Mouse (Mus musculus): ENCODE results near the gene Preb. TPM values are rescaled to one million over a fixed set of nuclear protein-coding genes. Genes with fewer than 3 reads are reported as not detected.

Preb gene
- polyA plus RNA-seq (2015; fragmentation: Illumina TruSeq; extraction: RNeasy Lipid Tissue Mini Kit (QIAGEN cat#74804); ENCODE audit: insufficient read depth, low read depth, low replicate concordance), result 80.6 TPM

DNA sequence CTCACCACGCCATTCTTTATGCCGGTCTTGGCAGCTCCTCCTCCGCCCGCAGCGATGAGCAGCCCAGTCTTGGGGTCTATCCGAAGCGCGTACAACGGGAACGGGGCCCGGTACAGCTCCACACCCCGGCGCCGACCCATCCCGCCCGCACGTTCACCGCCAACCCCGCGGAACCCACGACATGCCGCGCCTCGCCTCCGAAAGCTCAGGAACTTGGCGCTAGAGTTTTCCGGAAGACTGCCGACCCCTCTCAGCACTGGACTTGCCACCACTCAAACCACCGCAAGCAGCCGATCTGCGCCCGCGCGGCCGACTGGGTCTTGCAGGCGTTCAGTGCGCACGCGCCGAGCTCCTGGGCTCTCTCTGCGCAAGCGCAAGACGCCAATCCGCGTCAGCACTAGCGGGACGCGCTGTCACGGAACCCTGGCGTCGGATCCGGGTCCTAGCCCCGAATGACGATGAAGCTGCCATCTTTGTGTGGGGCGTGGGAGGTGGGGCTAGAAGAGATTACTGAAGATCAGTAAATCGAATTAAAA, at the start of gene Preb:
Gene Preb (minus strand): TSS at position 396 of the 536 bp plus-strand sequence.

DNA sequence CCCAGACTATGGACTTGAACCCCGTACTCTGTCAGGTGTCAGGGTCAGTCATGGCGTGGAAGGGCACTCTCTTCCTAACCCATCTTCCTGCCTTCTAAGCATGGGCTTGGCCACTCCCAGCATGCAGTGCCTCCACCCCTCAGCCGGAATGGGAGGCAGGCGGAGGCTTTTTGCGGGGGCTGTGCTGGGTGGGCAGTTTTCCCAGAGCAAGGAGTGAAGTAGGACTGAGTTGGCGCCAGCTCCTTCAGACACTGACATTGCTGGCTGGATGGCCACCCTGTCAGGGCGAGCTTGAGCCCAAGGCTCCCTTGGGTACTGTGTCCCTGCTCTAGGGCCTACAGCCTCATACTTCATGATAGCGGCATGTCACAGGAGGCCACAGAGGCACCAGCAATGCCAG, 8.3 kb upstream of the Preb start, which contains the start of gene Tcf23:
Gene Tcf23 (plus strand): TSS at position 247 of the 400 bp plus-strand sequence.

DNA sequence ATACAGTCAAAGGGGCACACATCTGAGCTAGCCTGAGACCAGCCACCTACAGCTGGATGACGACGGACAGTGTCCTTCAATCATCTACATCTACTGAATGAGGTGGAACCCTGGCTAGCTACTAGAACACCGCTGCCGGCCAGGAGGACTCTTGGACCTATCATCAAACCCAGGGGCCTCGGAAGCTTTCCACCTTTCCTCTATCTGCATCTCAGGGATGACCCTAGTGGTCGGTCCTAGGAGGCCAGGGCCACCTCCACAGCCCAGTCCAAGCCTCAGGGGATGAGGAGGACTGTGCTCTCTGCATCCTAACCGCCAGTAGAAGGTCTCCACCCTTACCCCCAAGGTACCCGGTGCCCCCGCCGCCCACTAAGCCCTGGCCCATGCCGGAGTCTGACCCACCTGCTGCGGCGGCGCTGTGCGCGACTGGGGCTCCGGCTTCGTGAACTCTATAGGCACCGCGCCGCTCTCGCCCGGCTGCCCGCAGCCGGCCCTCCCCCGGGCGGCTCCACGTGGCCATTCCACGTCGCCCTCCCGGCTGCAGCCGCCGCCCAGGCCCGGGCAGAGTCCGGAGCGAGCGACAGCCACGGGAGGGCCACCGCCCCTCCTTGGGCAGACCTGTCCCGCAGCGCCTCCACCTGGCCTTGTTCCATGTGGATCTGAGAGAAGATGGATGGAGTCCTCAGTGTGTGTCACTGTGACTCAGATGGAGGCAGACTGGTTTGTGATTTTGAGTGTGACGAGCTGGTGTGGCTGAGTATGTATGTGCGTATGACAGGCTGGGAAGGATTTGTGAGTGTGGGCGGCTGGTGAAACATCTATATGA, 15.0 kb downstream of the Preb start, which contains the start of gene Cgref1:
Gene Cgref1 (minus strand): TSS at position 636 of the 826 bp plus-strand sequence.

DNA sequence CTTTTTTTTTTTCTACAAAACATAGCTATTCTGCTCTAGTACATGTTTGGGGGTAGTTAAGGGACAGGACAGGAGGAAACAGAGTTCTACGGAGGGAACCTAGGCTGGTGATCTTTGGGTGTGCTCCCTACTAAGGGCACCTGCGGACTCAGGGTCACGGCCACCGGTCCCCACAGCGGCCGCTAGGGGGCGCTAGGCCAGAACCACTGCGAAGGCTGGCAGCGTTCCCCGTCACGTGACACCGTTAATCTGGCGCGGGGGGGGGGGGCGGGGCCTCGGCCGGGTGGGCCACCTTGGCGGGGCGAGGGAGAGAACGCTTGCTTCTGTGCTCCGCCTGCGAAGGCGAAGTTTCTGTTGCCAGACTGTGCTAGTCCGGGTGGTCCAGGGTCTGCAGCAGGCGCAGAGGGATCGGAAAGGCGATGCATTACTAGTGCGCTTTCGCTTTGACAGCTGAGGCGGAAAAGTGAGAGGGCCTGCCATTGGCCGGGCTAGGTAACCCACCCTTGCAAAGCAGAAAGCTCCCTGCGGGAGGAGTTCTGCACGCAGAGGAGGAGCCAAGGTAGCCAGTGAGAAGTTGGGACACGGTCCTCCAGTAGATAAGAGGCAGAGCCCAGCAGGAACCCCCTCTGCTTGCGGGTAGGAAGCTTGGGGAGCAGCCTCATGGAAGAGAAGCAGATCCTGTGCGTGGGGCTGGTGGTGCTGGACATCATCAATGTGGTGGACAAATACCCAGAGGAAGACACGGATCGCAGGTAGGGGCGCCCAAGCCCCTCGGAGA, 38.7 kb downstream of the Preb start, which contains the start of gene Khk:
Gene Khk (plus strand): TSS at position 176 of the 778 bp plus-strand sequence.

DNA sequence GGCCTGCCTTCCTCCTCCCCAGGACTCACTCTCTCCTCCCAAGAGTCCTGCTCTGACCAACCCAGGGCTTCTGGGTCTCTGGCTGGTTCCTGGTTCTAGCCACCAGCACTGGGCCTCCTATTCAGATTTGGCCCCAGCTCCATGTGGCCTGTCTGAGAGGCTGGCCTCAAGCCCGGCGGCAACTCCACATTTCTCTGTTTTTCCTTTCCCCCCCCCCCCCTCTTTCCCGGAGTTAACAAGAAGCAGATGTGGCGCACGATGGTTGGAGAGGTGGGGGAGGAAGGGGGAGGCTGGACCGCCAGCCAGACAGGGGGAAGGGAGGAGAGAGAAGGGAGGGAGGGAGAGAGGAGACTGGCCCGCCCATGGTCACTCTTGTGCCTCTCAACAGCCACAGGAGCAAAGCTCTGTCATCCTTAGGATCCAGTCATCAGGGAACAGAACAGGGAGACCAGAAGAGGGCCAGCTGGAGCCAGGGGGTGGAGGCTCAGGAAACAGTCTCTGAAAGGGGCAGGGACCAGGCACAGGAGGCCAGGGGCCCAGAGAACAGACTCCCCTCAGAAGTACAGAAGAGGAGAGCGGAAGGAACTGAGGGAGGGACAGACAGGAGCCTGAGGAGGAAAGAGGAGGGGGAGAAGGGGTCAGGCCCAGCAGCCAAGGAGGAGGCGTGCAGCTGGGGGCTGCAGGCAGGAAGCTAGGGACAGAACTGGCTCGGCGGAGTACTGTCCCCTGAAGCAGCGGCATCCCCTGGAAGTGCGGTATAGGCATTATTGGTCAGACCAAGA, 46.9 kb downstream of the Preb start, which contains the start of gene Emilin1:
Gene Emilin1 (plus strand): TSS at position 343 of the 782 bp plus-strand sequence.

DNA sequence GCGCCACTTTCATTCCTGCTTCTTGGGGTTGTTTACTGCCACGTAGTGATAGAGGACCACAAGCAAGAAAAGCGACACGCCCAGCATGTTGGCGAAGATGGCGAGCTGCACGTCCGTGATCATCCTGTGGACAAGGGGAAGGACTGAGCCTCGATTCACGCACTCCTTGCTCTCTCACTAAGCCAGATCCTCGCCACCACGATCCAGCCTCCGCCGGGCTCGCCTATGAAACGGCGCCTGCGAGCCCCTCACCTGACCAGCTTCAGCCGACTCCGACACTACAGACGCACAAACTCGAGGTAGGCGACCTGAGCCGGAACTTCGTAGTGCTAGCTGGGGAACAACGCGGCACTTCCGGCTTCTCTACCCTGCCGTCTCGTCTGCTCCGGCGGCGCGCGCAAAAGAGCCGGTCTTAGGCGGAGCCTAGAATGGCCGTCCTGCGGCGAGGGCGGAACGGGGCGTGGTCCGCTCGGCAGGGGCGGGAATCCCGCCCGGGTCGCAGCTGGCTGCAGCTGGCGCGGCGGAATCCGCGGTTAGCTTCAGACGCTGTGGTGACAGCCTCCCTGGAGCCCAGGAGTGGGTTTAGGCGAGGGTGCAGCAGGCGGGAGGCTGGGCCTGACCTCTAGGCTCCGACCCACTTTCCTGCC, 52.6 kb downstream of the Preb start, which contains the start of gene Ost4:
Gene Ost4 (minus strand): TSS at position 376 of the 647 bp plus-strand sequence.

Other genes starting within 250 kb of the Preb start
- 0.70 TPM for gene Dpysl5, start 248.8 kb downstream of the Preb start, polyA plus RNA-seq (2015; fragmentation: Illumina TruSeq; extraction: RNeasy Lipid Tissue Mini Kit (QIAGEN cat#74804); ENCODE audit: insufficient read depth, low read depth, low replicate concordance)
- 13.9 TPM for gene Mapre3, start 145.7 kb downstream of the Preb start, polyA plus RNA-seq (2015; fragmentation: Illumina TruSeq; extraction: RNeasy Lipid Tissue Mini Kit (QIAGEN cat#74804); ENCODE audit: insufficient read depth, low read depth, low replicate concordance)
- 66.6 TPM for gene Tmem214, start 92.3 kb downstream of the Preb start, polyA plus RNA-seq (2015; fragmentation: Illumina TruSeq; extraction: RNeasy Lipid Tissue Mini Kit (QIAGEN cat#74804); ENCODE audit: insufficient read depth, low read depth, low replicate concordance)
- 5.4 TPM for gene Agbl5, start 71.7 kb downstream of the Preb start, polyA plus RNA-seq (2015; fragmentation: Illumina TruSeq; extraction: RNeasy Lipid Tissue Mini Kit (QIAGEN cat#74804); ENCODE audit: insufficient read depth, low read depth, low replicate concordance)
- gene Ost4, start 52.6 kb downstream of the Preb start, polyA plus RNA-seq (2015; fragmentation: Illumina TruSeq; extraction: RNeasy Lipid Tissue Mini Kit (QIAGEN cat#74804); ENCODE audit: insufficient read depth, low read depth, low replicate concordance), result 52.5 TPM
- 16.0 TPM for gene Emilin1, start 47.0 kb downstream of the Preb start, polyA plus RNA-seq (2015; fragmentation: Illumina TruSeq; extraction: RNeasy Lipid Tissue Mini Kit (QIAGEN cat#74804); ENCODE audit: insufficient read depth, low read depth, low replicate concordance)
- 15.5 TPM for gene Khk, start 38.9 kb downstream of the Preb start, polyA plus RNA-seq (2015; fragmentation: Illumina TruSeq; extraction: RNeasy Lipid Tissue Mini Kit (QIAGEN cat#74804); ENCODE audit: insufficient read depth, low read depth, low replicate concordance)
- gene Cgref1, start 14.8 kb downstream of the Preb start, polyA plus RNA-seq (2015; fragmentation: Illumina TruSeq; extraction: RNeasy Lipid Tissue Mini Kit (QIAGEN cat#74804); ENCODE audit: insufficient read depth, low read depth, low replicate concordance), result 3.9 TPM
- 0.31 TPM for gene Tcf23, start 8.3 kb upstream of the Preb start, polyA plus RNA-seq (2015; fragmentation: Illumina TruSeq; extraction: RNeasy Lipid Tissue Mini Kit (QIAGEN cat#74804); ENCODE audit: insufficient read depth, low read depth, low replicate concordance)
- gene Atraid, start 88.0 kb upstream of the Preb start, polyA plus RNA-seq (2015; fragmentation: Illumina TruSeq; extraction: RNeasy Lipid Tissue Mini Kit (QIAGEN cat#74804); ENCODE audit: insufficient read depth, low read depth, low replicate concordance), result 39.3 TPM
- 4.2 TPM for gene Slc5a6, start 88.6 kb upstream of the Preb start, polyA plus RNA-seq (2015; fragmentation: Illumina TruSeq; extraction: RNeasy Lipid Tissue Mini Kit (QIAGEN cat#74804); ENCODE audit: insufficient read depth, low read depth, low replicate concordance)
- gene Cad, start 94.4 kb upstream of the Preb start, polyA plus RNA-seq (2015; fragmentation: Illumina TruSeq; extraction: RNeasy Lipid Tissue Mini Kit (QIAGEN cat#74804); ENCODE audit: insufficient read depth, low read depth, low replicate concordance), result 11.6 TPM
- gene Dnajc5g, start 145.9 kb upstream of the Preb start, polyA plus RNA-seq (2015; fragmentation: Illumina TruSeq; extraction: RNeasy Lipid Tissue Mini Kit (QIAGEN cat#74804); ENCODE audit: insufficient read depth, low read depth, low replicate concordance), result not detected
- not detected for gene Slc30a3, start 147.9 kb upstream of the Preb start, polyA plus RNA-seq (2015; fragmentation: Illumina TruSeq; extraction: RNeasy Lipid Tissue Mini Kit (QIAGEN cat#74804); ENCODE audit: insufficient read depth, low read depth, low replicate concordance)
- gene Trim54, start 156.4 kb upstream of the Preb start, polyA plus RNA-seq (2015; fragmentation: Illumina TruSeq; extraction: RNeasy Lipid Tissue Mini Kit (QIAGEN cat#74804); ENCODE audit: insufficient read depth, low read depth, low replicate concordance), result not detected
- gene Ucn, start 178.5 kb upstream of the Preb start, polyA plus RNA-seq (2015; fragmentation: Illumina TruSeq; extraction: RNeasy Lipid Tissue Mini Kit (QIAGEN cat#74804); ENCODE audit: insufficient read depth, low read depth, low replicate concordance), result not detected
- 13.0 TPM for gene Mpv17, start 193.9 kb upstream of the Preb start, polyA plus RNA-seq (2015; fragmentation: Illumina TruSeq; extraction: RNeasy Lipid Tissue Mini Kit (QIAGEN cat#74804); ENCODE audit: insufficient read depth, low read depth, low replicate concordance)
- 0.52 TPM for gene Gm29609, start 219.6 kb upstream of the Preb start, polyA plus RNA-seq (2015; fragmentation: Illumina TruSeq; extraction: RNeasy Lipid Tissue Mini Kit (QIAGEN cat#74804); ENCODE audit: insufficient read depth, low read depth, low replicate concordance)
- 25.7 TPM for gene Gtf3c2, start 219.8 kb upstream of the Preb start, polyA plus RNA-seq (2015; fragmentation: Illumina TruSeq; extraction: RNeasy Lipid Tissue Mini Kit (QIAGEN cat#74804); ENCODE audit: insufficient read depth, low read depth, low replicate concordance)
- gene Snx17, start 232.9 kb upstream of the Preb start, polyA plus RNA-seq (2015; fragmentation: Illumina TruSeq; extraction: RNeasy Lipid Tissue Mini Kit (QIAGEN cat#74804); ENCODE audit: insufficient read depth, low read depth, low replicate concordance), result 15.2 TPM
- gene Eif2b4, start 233.1 kb upstream of the Preb start, polyA plus RNA-seq (2015; fragmentation: Illumina TruSeq; extraction: RNeasy Lipid Tissue Mini Kit (QIAGEN cat#74804); ENCODE audit: insufficient read depth, low read depth, low replicate concordance), result 17.1 TPM
- gene Zfp513, start 241.9 kb upstream of the Preb start, polyA plus RNA-seq (2015; fragmentation: Illumina TruSeq; extraction: RNeasy Lipid Tissue Mini Kit (QIAGEN cat#74804); ENCODE audit: insufficient read depth, low read depth, low replicate concordance), result 5.8 TPM

Measured in pancreas, adult 10 weeks (tissue).